Mouse (Mus musculus) ovary, postnatal 14 days (tissue): ENCODE results near the gene Mamdc4.

Source experiments
- DNase-seq: peaks from one replicate; pipeline ENCODE4 v3.0.0; 2022; ENCODE audit warnings: low spot score

Gene Mamdc4

DNA sequence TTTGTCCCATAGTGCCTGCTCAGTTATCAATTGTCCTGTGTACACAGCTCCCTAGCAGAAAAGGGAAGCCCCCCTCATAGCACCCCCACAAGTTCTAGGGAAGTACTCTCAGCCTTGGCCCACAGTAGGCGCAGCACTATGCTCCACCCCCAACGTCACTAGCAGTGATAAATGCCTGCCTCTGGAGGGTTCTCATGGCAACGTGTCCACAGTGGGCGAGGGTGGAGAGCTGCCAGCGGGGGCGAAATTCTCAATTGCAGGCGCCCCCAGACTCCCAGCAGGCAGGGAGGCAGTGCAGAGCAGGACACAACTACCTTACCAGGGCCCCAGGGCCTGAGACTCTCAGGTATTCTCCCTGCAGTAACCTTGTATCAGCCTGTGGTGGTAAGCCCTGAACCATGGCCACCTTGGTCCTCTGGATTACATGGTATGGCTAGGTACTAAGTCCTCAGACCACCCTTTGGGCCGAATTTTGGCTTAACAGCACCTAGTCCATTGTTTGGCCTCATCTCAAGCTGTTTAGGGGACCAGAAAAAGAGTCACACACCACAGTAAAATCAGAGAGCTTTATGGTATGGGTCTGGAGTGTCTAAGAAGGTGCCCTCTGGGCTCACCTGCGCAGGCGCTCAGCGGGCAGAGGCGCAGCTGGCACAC lies 7.9 kb upstream of the Mamdc4 start:
- DNase-seq = no peak

DNA sequence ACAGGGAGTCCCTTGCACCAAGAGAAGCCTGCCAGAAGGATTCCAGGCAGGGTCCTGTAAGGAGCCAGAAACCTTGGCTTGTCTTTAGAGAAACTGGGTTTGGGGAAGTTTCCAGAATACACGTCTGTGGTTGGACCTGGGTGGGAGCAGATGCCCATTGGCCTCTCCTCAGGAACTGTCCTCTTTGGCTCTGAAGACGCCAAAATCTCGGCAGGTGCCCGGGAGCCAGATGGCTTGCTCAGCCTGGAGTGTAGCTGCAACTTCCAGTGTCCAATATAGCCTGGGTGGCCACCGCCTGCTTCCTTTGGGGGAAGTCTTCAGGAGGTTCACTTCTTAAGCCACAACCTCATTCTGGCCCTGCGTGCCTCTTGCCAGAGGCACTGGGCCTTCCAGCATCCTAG lies 7.3 kb upstream of the Mamdc4 start:
- DNase-seq = no peak

DNA sequence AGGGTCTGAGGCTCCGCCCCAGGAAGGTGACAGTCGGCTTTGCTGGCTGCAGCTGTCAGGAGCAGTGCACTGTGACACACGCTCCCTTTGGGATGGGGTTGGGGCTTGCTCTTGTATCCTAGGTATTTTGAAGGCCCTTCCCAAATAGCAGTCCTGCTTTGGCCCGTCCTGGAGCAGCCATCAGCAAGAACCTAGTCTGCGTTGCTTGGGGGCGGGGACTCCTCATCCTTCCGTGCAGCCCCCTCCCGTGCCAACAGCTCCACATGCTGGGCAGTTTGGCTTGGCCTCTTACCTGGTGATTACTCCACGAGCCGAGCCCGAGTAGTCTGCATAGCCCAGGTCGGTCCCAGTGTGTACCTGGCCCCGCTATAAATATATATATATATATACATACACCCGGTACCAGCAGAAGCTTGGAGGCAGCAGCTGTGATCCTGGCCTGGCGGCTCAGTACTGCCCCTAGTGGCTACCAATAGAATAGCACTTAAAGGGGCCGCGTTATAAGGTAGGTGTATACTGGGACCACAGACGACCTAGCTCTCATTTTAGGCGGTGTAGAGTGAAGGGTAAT lies 6.7 kb upstream of the Mamdc4 start, which contains the start of gene Ajm1:
Gene Ajm1, minus strand, starts transcription at position 464 of the 571 bp plus-strand sequence.
- peak; percentile 62 for DNase-seq

DNA sequence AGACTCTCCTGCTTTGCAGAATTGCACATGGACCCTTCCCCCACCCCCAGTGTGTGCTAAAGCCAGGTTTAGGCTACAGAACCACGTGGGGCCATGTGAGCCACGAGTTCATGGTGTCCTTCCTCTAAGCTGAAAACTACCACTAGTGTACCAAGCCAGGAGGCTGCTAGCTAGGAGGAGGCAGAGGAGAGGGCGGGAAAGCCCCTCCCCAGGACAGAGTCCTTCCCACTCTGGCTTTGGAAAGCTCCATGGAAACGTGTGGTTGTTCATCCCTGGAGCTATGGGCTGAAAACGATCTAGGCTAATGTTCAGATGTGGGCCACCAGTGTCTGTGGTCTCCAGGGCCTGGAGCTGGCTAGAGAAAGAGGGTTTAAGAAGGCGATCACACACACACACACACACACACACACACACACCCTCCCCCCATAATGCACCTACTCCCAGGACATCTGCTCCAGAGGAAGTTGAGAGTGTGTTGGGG lies 6.0 kb upstream of the Mamdc4 start:
- DNase-seq = no peak

DNA sequence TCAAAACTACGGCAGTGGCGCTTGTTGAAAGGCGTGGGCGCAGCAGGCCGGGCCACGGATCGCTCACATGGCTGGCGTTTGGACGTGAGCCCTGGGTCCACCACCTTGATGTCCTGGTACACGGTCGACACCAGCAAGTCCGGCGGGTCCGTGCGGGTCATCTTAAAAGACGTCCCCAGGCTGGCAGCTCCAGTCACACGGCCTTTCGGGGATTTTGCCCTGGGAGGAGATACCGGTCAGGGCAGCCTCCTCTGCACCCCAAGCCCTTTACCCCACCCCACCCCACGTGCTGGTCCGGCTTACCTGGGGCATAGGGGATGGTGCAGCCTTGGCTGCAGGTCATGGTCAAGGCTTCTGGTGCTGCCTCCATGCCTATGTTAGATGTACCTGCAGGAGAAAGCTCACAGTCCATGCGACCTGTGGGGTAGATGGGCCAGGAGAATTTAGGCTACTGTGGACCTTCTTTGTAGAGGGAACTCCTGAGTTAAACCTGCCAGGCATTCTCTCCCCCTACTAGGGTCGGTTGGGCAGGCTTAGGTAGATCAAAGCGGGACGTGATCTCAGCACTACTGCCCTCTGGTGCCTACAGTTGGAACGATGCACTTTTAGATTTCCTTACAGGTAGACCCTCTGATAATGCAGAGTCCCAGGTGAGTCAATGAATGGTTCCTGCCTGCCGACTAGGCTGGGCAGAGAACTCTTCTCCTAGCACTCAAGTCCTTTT lies 5.3 kb upstream of the Mamdc4 start:
- no peak for DNase-seq

DNA sequence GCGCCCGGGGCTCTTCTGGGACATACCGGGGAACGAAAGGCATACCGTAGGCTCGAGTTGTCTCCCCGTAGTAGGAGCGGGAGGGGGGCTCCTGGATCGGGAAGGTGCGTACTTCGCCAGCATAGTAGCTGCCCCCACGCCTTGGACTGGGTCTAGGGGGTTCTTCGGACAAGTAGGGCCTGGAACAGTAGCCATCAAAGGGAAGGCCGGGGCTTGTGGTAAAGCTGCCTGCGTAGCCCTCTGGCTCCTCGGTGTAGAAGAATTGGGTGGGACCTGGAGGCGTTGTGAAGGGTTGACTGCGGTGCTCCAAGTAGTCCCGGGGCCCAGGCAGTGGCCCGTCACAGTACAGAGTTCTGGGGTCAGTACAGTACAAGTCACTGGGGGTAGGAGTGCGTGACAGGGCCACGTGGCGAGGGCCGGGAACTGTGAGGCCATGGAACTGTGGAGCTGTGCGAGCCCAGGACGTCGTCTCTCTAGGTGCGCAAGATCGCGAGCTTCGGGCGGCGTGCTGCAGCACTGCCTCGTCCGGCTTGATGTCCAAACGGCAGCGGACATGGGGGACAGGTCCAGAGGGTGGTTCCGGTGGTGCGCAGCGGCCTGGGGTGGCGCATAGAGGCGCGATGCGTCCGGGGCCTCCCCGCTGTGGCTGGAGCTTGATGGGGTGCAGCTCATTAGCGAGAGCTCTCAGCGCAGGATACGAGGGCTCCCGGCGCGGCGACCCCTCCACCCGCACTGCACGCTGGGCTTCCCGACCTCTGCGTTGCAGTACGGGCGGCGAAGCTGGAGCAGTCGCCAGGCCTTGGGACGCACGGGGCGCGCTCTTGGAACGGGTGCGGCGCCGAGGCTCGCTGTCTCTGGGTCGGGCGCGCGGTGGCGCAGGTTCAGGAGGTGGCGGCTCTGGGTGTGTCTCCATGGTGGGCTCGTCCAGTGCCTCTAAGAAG lies 4.4 kb upstream of the Mamdc4 start:
- no peak for DNase-seq

DNA sequence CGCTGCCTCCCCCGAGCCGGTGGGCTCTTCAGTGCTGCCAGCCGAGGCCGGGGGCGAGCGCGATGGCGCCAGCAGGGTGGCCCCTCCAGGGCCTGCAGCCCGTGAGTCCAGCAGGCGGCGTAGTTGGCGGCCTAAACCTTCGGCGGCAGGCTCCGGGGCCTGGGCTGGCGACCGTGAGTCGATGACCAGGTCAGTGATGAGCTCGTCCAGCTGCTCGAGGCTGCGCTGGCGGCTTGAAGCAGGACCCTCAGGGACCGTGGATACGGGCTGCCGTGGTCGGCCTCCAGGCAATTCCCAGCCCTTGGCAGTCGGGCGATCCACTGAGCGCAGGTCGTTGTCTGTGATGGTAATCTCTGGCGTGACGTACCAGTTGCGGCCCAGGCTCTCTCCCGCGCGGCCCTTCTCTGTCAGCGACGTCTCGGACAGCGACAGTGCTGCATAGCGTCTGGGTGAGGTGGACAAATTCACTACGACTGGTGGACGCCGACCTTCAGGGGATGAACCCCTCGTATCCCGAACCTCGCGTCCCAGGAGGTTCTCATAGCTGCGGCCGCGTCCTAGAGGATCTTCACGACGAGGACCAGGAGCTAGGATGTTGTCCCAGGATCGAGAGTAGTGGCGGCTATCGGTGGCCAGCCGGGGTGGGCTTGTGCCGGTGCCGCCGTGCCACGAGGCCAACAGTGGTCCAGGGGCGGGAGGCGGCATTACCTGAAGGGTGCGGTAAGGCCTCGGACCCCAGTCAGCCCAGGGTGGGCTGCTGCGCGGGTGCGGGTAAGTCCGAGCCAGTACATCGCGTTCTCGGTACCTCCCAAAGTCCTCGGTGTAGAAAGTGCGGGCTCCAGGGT lies 3.5 kb upstream of the Mamdc4 start:
- DNase-seq = no peak

DNA sequence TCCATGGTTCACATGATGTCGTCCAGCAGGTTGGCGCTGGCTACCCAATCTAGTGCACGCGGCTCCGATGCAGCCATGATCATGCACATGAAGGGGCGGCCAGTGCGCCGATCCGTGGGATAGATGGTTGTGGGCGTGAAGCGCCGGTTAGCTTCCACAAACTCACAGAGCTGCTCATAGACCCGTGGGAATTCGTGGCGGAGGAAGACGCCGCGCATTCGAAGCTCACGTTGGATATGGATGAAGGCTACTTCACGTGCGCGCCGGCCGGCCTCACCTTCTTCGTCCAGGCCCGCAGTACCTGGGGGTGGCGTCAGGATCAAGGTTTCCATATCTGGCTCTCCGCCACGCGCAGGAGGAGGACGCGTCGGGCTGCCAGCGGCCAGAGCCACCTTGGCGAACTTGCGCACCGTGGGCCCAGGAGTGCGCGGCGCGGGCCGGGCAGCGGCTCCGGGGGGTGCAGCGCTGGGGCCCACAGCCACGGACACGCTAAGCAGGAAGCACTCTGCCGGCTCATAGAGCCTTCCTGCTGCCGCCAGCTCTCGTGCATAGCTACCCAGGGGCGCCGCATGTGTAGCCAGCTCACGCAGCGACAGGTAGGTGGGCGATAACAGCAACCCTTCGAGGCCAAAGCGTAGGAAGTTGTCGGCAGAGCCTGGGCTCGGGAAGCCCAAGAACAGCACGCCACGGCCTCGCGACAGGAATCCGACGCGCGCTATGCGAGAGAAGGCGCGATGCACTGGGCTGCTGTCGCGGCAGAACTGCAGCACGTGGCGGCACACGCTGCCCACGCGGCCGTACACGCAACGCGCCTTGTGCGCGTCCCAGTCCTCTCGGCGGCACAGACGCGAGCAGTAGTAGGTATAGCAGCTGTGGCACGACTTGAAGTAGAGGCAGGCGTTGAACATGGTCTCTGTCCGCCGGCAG lies 2.6 kb upstream of the Mamdc4 start:
- no peak for DNase-seq

DNA sequence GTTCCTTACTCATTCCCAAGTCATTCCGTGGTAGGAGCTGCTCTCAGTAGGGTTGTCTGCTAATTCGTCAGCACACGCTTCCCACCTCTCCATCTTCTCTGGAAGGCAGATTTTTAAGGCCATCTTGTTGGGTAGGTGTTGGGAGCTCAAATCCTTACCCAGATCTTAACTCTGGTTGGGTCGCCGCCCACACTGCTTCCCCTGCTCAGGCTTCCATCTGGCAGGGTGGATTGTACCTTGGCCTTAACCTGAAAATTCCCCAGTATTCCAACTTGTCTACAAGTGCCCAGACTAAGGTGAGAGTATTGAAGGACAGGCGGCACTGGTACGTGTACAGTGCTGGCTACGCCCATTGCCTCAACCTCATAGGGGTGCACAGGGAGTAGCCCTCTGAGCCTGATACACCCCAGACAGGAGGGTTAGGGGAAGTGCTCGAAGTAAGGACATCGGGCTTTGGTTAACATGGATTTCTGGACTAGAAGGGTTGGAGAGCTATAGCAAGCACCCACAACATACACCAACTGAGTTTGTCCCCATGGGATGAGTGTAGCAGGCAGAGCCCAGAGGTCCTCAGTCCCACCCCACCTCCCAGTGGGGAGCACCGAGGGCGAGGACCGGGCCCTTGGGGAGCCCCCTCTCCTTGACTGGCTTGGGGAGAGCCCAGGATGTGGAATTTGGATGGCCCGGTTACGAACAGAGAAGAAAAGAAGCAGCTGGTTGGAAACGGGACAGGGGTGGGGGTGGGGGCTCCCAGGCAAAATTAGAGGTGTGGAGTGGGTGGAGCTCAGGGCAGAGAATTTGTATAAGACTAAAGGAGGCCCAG lies 1.6 kb upstream of the Mamdc4 start:
- DNase-seq = no peak

DNA sequence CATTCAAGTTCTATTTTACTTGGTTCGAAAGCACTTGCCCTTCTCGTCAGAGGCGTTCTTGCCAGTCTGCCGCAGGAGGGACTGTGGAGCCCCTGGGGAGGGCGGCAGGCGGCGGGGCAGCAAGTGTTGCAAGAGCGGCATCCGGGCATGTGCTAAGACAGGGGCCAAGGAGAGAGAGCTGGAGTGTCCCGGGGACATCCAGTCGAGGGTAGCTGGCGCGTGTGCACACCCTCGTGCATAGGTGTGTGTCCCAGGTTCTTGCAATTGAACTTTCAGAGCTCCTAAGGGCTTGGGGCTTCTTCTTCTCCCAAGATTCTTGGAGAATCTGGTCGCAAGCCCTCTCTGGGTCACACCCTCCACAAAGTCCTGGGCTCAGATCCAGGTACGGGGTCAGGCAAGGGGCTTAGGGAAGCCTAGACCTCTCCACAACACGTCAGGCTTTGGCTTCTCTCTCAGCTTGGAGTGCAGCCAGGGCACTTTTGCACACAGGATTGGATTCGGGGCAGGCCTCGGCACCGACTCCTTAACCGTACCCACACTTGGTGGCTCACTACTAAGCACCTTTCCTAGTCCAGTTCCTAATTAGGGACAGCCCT lies 885 bp upstream of the Mamdc4 start:
- no peak for DNase-seq

DNA sequence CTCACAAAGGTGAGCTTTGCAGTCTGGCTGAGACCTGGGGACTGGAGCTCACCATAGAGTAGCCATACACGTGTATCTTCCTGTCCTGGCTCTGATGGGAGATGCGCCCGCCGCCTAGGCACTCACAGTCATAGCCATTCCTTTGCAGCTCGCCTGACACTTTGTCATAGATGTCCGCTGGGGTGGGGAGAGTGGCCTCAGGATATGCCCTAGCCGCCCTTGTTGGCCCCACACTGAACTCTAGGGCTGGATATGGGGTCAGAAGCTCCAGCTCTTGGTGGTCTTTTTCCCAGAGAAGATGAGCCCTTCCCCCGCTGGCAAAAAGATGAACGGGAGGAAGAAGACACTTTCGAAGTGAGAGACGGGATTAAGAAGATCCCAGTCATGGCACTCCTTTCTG lies 509 bp downstream of the Mamdc4 start:
- no peak for DNase-seq

DNA sequence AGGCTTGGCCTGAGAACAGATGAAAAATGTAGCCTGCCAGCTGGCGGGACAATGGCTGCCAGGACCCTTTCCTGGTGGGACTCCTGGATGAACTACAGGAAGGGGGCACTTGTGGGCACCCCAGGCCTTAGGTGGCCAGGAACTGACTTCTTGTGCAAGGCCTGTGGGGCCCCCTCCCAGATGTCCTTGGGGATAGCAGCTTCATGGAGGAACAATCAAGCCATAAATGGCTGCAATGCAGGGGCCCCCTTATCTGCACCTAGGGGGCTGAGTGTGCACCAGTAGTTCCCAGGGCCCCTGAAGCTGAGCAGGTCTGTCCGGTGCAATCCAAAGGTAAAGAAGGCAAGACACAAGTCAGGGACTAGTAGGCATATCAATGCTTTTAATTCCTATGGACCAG lies 1.6 kb downstream of the Mamdc4 start:
- no peak for DNase-seq

DNA sequence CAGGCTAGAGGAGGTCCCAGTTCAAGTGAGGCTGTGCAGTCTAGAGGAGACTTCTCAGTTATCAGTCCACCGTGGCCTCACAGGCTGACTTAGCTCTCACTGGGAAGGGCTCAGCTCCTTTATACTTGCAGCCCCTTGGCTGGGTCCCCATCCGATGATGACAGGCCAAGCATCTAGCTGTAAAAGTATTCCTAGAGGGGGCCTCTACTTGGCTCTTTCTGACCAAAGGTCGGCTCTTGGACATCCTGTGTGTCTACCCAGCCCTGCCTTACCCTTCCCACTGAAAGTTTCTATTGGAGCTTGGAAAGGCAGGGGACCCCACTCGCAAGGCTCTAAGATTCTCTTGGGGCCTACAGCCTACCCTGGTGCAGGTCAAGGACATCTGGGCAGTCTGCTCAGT lies 3.4 kb downstream of the Mamdc4 start:
- no peak for DNase-seq

DNA sequence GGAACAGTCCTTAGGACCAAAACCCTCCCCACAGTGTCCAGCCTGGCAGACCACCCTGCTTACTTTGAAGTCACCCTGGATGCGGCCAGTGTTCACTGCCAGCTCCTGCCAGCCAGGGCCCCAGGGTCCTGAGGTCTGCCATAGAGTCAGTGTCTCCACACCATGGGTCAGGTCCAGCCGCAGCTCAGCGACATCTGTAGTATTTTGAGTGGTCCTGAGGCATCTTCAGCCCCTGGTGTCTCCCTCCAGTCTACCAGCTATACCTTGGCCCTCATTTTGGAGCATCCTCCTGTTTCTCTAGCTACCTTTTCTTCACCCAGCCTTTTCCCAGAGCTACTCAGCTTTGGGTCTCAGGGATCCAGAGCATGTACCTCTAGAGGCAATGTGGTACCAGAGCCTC lies 5.3 kb downstream of the Mamdc4 start:
- DNase-seq = no peak

DNA sequence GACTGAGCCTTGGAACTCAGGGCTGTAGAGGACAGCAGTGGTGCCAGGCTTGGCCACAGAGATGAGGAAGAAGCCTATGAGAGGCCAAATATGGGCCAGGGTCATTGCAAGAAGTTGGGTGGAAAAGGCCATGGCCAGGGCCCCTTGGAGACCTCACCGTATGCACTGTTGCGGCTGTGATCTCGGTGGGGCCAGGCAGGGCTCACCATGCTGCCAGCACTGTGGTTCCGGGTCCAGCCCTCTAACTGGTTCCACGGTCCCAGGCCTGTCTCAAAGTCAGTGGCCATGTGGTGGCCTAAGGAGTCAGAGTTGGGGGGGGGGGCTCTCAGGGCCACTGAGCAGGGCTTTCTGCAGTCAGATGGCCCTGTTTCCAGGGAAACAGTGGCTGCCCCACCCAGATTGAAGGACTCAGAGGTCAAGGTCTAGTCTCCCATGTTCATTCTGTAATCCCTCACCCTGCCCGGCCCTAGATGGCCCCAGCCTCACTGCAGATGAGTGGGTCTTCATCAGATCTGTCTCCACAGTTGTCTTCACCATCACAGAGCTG lies 6.1 kb downstream of the Mamdc4 start:
- no peak for DNase-seq

DNA sequence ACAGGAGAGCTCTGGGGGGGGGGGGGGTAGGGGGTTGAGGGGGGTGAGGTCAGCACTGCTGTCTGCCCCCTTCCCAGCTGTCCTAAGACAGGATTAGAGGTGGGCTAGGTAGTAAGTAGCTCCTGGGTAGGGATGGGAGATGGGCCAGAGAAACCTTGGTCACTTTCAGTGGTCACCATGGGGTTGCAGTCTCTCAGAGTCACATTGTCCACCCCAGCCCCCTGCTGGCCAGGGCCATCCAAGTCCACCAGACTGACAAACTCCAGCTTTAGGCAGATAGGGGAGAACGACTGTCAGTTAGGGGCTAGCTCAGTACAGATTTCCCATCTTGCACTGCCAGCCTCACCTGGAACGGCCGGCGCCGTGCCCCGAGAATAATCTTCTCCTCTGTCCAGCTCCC lies 8.1 kb downstream of the Mamdc4 start:
- no peak for DNase-seq

DNA sequence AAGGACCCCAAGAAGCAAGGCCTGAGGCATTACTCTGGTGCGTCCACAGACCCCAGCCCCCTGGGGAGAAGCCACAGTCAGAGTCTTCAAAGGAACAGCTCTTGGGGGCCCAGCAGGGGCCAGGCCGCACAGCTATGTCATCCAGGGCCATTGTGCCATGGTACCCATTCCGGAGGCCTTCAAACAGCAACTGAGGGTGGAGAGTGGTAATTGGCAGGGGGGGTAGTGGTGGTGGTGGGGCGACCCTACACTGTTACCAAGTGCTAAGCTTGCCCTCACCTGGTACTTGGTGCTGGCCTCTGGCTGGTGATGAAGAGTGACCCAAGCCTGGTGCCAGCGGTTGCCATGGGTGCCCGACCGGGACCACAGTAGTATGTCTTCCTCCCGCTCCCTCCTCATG lies 8.9 kb downstream of the Mamdc4 start:
- no peak for DNase-seq

DNA sequence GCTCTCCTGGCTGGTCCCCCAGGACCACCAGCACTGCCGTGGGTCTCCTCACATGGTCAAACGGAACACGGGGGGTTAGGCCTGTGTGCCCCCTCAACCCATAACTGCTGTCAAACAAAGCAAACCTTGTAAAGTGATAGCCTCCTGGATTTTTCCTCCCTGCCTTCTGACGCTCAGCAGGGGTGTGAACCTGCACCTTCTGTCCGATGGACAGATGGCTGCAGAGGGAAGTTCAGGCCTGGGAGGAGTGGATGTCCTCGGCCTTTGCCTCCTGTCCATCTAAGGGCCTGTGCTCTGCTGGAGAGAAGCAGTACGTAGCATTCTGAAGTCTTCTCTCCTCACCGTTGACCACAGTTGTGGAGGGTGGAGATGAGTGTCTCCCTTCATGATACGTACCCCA lies 12.7 kb downstream of the Mamdc4 start:
- DNase-seq = no peak

DNA sequence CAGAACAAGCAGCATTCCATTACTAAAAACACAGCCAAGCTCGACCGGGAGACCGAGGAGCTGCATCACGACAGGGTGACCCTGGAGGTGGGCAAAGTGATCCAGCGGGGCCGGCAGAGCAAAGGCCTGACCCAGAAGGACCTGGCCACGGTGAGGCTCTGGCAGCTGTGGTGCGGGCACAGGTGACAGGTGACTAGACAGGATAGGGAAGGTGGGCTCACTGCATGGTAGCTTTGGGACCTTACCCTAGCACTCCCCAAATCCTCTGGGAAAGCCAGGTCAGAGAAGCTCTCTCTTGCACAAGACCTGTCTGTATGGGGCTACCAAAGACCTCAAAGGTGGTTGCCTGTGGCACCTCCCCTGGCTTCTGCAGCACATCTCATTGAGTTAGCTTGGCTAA lies 14.1 kb downstream of the Mamdc4 start:
- DNase-seq = no peak
